Mouse (Mus musculus) G1E-ER4 (cell line): ENCODE results near the gene Ccar1. TPM values are rescaled to one million over a fixed set of nuclear protein-coding genes. Genes with fewer than 3 reads are reported as not detected.

Source experiments
- GATA1 ChIP-seq: IDR thresholded peaks from one replicate; pipeline ENCODE4 v1.8.0; 2012; ENCODE audit warnings: low read length, inconsistent platforms
- polyA plus RNA-seq: library from polyadenylated mRNA; stranded (reverse); fragments of >175 nt; gene quantifications from 2 replicates; pipeline ENCODE4 v1.2.3, GENCODE M21; 2012

The Ccar1 gene
- polyA plus RNA-seq, 1 experiment: 9.3 TPM

DNA sequence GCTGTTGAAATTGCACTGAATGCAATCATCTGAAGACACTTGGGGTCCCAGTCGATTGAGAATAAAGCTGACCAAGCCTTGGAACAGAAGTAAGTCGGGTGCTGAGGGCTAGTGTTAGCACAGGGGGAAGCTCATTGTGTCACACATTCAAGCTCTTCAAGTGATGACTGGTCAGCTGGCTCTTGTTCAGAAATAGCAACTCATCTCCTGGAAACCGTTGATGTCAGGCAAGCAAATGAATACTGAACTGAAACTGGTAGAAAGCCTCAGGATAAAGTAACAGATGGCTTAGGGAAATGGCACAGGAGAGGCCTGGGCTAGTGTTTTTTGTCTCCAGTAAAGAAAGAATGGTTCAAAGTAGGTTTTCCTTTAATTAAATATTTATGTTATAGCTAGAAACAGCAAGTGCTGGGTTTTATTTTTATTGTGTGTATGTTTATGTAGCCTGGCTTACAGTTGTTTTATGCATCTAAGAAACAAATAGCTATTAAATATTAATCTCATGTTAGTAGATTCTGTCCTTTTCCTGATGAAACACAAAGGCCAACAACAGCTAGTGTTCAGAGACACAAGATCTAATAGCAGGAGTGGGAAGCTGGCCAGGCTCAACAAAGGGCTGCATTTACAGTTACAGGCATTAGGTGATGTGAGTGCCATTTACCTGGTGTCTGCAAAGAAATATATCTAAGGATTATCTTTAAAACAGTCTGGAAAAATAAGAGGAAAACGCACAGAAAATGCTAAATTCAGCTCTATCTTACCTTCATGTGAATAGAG is 51.9 kb downstream of the Ccar1 start:
- TF ChIP-seq GATA1: no peak

DNA sequence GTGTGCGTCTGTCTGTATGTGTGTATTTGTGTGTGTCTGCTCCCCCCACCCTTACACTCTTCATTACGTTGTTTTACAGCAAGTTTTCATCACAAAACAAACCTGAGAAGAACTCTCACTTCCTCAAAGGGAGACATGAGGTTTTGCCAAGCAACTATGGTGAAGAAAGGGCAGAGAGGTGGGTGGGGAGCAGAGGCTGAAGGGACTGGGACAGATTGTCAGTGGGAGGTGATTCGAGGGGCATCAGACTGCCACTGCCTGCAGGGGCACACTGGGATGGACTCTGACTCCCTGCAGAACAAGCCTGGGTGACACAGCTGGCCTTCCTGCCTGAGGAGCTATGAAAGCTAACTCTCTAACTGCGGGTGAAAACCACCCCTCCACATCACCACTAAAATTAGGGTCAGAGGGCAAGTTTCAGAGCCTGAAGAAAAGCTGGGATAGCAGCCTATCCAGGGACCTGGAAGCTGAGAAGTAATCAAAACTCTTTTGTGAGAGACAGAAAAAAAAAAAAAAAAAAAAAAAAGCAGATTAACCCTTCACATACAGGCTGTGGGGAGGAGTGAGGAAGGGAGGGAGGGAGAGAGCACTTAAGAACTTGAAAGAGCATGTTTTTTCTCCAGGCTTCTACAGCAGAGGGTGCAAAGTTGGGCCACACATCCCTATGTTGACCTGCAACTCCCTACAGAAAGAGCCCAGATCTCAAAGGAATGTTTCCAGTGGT is 55.0 kb downstream of the Ccar1 start:
- no peak for TF ChIP-seq GATA1

DNA sequence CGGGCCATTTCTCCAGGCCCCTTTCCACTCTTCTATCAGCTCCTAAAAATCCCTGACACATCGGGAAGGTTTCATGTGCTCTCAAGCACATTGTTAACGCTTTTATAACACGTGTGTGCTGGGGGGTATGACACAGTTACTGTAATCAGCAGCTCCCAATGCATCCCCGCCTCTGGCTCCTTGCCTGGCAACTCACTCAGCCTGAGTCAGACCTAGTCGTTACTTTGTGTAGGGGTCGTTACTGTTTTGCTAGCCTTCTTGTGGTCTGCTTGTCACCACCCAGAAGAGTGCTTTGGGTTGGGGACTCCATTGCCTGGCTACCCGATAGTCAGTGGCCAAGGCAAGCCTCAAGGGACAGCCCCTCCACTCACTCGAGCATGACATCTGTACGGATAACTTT is 61.3 kb downstream of the Ccar1 start:
- TF ChIP-seq GATA1: no peak

GRCm38 (mm10) chr10:62725771-62726687 is 66.1 kb downstream of the Ccar1 start, which contains the start of gene Stox1:
Stox1 (minus strand) TSS chr10:62726128.
- TF ChIP-seq GATA1: no peak

DNA sequence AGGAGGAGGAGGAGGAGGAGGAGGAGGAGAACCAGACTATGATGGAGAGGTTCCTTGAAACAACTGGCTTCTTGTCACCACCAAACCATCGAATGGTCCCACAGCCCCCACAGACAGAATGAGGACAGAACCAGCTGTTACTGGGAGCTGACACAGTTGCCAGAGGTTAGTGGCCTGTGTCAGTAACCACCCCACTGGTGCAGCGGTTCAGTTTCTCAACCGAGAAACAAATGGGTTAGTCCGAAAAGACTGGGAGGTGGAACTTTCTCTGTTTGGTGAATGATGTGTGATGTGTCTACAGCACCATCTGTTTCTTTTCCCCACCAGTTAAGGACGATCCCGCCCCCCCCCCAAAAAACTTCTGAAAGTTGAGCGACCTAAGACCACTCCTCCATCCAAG is 67.2 kb downstream of the Ccar1 start:
- TF ChIP-seq GATA1: no peak

DNA sequence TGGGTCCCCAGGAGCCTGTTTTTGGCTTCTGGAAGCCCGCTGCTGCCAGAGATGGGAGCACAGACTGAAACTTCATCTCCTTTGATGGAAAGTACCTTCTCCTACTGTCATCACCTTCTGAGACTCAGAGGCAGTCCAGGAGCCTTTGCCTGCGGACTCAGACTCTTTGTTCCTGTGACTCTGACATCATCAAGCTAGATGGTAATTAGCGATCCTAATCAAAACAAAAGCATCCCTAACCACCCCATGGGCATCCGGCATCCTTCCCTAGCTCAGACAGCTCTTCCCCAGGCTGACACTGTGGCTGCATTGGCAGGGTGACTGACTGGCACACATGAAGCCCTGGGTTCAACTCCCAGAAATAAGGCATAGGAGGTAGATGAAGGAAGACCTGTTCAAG is 69.4 kb downstream of the Ccar1 start:
- TF ChIP-seq GATA1: no peak

DNA sequence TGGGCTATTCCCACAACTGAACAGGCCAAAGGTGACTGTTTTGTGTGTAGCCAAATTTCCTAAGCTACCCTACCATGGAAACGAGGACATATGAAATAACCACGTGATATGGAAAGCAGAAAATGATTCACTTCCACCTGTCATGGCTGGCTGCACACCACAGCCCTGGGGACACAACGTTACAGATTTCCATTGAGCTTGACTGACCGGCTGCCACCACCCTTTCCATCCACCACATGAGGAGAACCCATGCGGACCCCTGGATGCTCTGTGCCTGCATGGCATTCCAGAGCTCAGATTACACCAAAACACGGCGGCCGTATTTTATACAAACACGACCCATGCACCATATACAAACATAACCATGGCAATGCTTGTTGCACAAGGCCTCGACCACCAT is 78.6 kb downstream of the Ccar1 start:
- TF ChIP-seq GATA1: no peak

DNA sequence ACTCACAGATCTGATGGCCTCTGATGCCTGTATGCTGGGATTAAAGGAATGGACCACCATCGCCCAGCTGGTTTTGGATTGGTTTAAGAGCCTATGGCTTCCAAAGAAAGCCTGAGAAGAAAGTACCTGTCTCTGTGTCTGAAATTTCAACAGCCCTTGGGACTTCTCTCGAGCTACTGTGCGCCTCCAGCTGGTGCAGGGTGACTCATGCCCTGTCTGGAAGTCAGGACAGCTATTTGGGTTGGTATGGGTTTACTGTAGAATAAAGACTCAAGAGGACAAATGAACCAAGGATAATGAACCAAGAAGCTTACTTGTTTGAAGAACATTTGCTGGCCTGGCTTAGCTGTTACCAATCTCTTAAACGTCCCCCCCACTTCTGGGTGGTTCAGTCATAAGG is 88.5 kb downstream of the Ccar1 start:
- TF ChIP-seq GATA1: no peak

- TF ChIP-seq GATA1: no peak
These were observed 89.7 kb downstream of the Ccar1 start for GRCm38 (mm10) chr10:62702436-62702835.

Other genes starting within 250 kb of the Ccar1 start
- gene Kif1bp, start 213.8 kb downstream of the Ccar1 start, polyA plus RNA-seq: 11.1 and 11.6 TPM in 2 replicates
- gene Ddx21, start 190.0 kb downstream of the Ccar1 start, polyA plus RNA-seq: 61.8 and 75.7 TPM in 2 replicates
- 31.2 and 44.2 TPM in 2 replicates for gene Ddx50, start 141.1 kb downstream of the Ccar1 start, polyA plus RNA-seq
- not detected in 2 replicates for gene Stox1, start 66.2 kb downstream of the Ccar1 start, polyA plus RNA-seq
- not detected in 2 replicates for gene Tet1, start 116.7 kb upstream of the Ccar1 start, polyA plus RNA-seq
- gene Slc25a16, start 128.3 kb upstream of the Ccar1 start, polyA plus RNA-seq: 7.8 and 14.5 TPM in 2 replicates
- gene Dna2, start 154.7 kb upstream of the Ccar1 start, polyA plus RNA-seq: 8.3 and 9.7 TPM in 2 replicates
- gene Rufy2, start 187.9 kb upstream of the Ccar1 start, polyA plus RNA-seq: 0.62 and 0.78 TPM in 2 replicates
- gene Hnrnph3, start 231.9 kb upstream of the Ccar1 start, polyA plus RNA-seq: 4.5 and 5.2 TPM in 2 replicates
- not detected in 2 replicates for gene Pbld2, start 232.0 kb upstream of the Ccar1 start, polyA plus RNA-seq